Mouse (Mus musculus): ENCODE measurements around the gene Wdcp. TPM values are rescaled to one million over a fixed set of nuclear protein-coding genes. Genes with fewer than 3 reads are reported as not detected.
A peak's percentile ranks its signal among the peaks of the same experiment; 100 is the strongest.

Gene Wdcp
- polyA plus RNA-seq, 1 experiment from 2014 or later = 14.4 TPM

DNA sequence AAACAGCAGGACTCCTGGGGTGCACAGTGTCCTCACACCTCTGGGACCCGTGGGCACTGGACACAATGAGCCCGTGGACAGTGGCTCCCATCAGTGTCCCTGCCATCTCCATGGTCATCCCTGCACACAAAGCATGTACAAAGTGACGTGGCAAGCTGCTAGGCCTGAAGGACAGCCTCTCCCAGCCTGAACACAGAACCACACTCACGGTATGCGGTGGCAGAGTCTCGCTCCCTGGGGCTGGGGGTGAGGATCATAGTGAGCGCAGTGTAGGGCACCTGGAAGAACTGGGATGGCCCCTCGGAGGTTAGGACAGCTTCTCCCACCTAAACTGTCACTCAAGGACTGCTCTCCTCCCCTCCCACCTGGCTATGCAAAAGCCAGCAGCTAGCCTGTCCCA, 25.8 kb downstream of the Wdcp start:
- ATAC-seq (ENCODE audit: insufficient number of reproducible peaks, insufficient read depth, low FRiP score, low read depth) = no peak
- no peak overlapping the region for H3K9ac ChIP-seq (ENCODE audit: low read length)

DNA sequence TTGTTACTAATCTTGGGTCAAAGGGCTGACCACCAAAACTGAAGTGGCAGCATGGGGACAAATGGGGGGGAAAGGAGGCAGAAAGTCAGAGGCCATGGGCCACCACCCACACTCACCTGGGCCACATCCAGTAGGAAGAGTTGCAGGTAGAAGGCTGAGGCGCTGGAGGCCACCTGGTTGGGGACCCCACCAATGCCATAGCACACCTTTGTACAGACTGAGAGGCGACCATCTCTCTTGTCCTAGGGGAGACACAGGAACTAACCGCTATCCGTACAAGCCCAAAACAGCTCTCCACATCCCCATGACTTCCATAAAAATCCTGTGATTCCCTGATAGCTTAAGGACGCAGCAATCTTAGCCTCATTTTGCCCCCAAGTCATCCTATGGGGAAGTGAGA, 28.2 kb downstream of the Wdcp start:
- Histone ChIP-seq H3K4me3 (ENCODE audit: control insufficient read depth in 1 of 2, insufficient read depth in 1 of 2, low read depth in 1 of 2, low read length in 2 of 2) (no peak overlapping the region), H3K9ac (ENCODE audit: low read length) (no peak overlapping the region), H3K4me1 (ENCODE audit: control insufficient read depth in 2 of 2, insufficient read depth in 2 of 2, low read length in 2 of 2) (peaks cover 16 to 36% of the 10 kb centered on the region in 2 experiments), H3K27me3 (ENCODE audit: control insufficient read depth, insufficient read depth, low read length) (no peaks in the 10 kb centered on the region), H3K9me3 (ENCODE audit: control insufficient read depth, low read length) (no peaks in the 10 kb centered on the region), H3K4me2 (ENCODE audit: low read length) (no peak overlapping the region), H3K27ac (replicated peaks in 1 of 2; ENCODE audit: control insufficient read depth in 1 of 2, insufficient read depth in 1 of 2, low read depth in 2 of 2, low read length in 2 of 2) (no peak overlapping the region), H3K36me3 (ENCODE audit: control insufficient read depth, insufficient read depth, low read length) (0 out of 2 replicates have a peak, but pooled peaks cover 3% of the 10 kb centered on the region)
- ATAC-seq (ENCODE audit: insufficient number of reproducible peaks, insufficient read depth, low FRiP score, low read depth) = no peak
- 93% methylated on average over 5 of the region's 5 CpGs for WGBS

More for the DNA sequence above, 25.8 kb downstream of the Wdcp start:
- Histone ChIP-seq H3K36me3 (ENCODE audit: control insufficient read depth, insufficient read depth, low read length) (no peaks in the 10 kb centered on the region), H3K4me1 (ENCODE audit: control insufficient read depth in 2 of 2, insufficient read depth in 2 of 2, low read length in 2 of 2) (peaks cover 16 to 32% of the 10 kb centered on the region in 2 experiments), H3K27me3 (ENCODE audit: control insufficient read depth, insufficient read depth, low read length) (no peaks in the 10 kb centered on the region), H3K4me2 (ENCODE audit: low read length) (no peak overlapping the region), H3K4me3 (ENCODE audit: control insufficient read depth in 1 of 2, insufficient read depth in 1 of 2, low read depth in 1 of 2, low read length in 2 of 2) (no peak overlapping the region), H3K27ac (replicated peaks in 1 of 2; ENCODE audit: control insufficient read depth in 1 of 2, insufficient read depth in 1 of 2, low read depth in 2 of 2, low read length in 2 of 2) (no peak overlapping the region), H3K9me3 (ENCODE audit: control insufficient read depth, low read length) (no peaks in the 10 kb centered on the region)
- 81% methylated on average over 8 of the region's 8 CpGs for WGBS

DNA sequence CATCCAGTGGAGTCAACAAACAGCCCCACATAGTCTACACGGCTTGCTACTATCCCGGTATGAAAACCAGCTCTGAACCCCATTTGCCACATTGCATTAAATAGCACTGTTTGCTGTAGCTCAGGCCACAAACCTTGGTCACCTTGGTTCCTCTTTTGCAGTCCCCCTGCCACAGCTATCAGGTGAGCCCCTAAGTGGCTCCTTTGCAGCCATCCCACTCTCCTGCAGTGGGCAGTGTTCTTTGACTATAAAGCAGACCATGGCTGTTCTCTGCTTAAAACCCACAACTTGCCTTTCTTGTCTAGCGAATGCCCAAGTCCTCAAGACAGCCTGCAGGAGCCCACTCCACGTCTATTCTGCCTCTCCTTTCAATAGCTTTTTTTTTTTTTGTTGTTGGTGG, 29.2 kb downstream of the Wdcp start:
- Histone ChIP-seq H3K27me3 (ENCODE audit: control insufficient read depth, insufficient read depth, low read length) (no peaks in the 10 kb centered on the region), H3K36me3 (ENCODE audit: control insufficient read depth, insufficient read depth, low read length) (0 out of 2 replicates have a peak, but pooled peaks cover 3% of the 10 kb centered on the region), H3K9me3 (ENCODE audit: control insufficient read depth, low read length) (no peaks in the 10 kb centered on the region), H3K4me1 (ENCODE audit: control insufficient read depth in 2 of 2, insufficient read depth in 2 of 2, low read length in 2 of 2) (peaks cover 16 to 36% of the 10 kb centered on the region in 2 experiments), H3K27ac (replicated peaks in 1 of 2; ENCODE audit: control insufficient read depth in 1 of 2, insufficient read depth in 1 of 2, low read depth in 2 of 2, low read length in 2 of 2) (no peak overlapping the region), H3K4me3 (ENCODE audit: control insufficient read depth in 1 of 2, insufficient read depth in 1 of 2, low read depth in 1 of 2, low read length in 2 of 2) (no peak overlapping the region), H3K4me2 (ENCODE audit: low read length) (no peak overlapping the region), H3K9ac (ENCODE audit: low read length) (no peak overlapping the region)
- WGBS = 41% methylated on average over 4 of the region's 4 CpGs
- no peak for ATAC-seq (ENCODE audit: insufficient number of reproducible peaks, insufficient read depth, low FRiP score, low read depth)

DNA sequence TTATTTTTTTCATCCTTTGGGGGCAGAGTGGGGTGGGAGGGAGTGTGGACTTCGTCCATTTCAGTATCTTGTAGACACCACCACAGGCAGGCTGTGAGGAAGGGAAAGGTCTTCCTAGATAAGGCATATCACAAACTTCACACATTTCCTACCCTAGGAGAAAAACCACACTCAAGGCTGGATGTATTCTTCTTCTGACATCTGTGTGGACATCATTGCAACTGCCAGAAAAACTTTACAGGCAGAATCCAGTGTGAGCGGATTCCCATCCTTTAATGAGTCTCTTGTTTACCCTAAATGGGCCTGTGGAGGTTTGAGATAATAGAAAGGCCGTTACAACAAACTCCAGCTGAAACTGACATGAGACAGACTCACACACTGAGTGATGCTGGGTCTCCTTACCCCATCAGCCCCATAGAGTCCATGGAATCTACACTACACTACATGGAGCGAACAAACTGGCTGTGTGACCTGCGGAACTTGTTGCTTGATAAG, 29.9 kb downstream of the Wdcp start:
- peaks cover 16 to 36% of the 10 kb centered on the region in 2 experiments for H3K4me1 ChIP-seq (ENCODE audit: control insufficient read depth in 2 of 2, insufficient read depth in 2 of 2, low read length in 2 of 2)
- no peak for ATAC-seq (ENCODE audit: insufficient number of reproducible peaks, insufficient read depth, low FRiP score, low read depth)

DNA sequence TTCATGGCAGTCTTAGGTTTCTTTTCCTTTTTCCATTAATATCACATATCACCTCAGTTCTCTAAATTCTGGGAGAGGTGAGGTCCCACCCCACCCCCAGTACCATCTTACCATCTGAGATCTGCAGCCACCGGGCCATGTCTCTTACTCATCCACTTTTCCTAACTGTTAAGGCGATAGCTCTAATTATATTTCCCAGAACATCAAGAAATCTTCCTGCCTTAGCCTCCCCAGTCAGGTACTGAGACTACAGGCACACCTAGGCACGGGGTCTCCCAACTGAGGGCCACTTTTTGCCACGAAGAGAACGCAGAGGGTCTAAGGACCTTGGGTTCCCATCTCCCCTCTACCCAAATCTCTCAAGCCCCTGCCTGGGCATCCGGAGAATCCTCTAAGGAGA, 30.4 kb downstream of the Wdcp start:
- Histone ChIP-seq H3K27me3 (ENCODE audit: control insufficient read depth, insufficient read depth, low read length) (no peaks in the 10 kb centered on the region), H3K4me2 (ENCODE audit: low read length) (peak overlapping the region; percentile 78), H3K27ac (replicated peaks in 1 of 2; ENCODE audit: control insufficient read depth in 1 of 2, insufficient read depth in 1 of 2, low read depth in 2 of 2, low read length in 2 of 2) (no peak overlapping the region), H3K4me1 (ENCODE audit: control insufficient read depth in 2 of 2, insufficient read depth in 2 of 2, low read length in 2 of 2) (peaks cover 16 to 36% of the 10 kb centered on the region in 2 experiments), H3K9me3 (ENCODE audit: control insufficient read depth, low read length) (no peaks in the 10 kb centered on the region), H3K4me3 (ENCODE audit: control insufficient read depth in 1 of 2, insufficient read depth in 1 of 2, low read depth in 1 of 2, low read length in 2 of 2) (peak overlapping the region in 1 of 2 experiments; percentile 34; a peak in 2 of 4 replicates), H3K36me3 (ENCODE audit: control insufficient read depth, insufficient read depth, low read length) (0 out of 2 replicates have a peak, but pooled peaks cover 4% of the 10 kb centered on the region), H3K9ac (ENCODE audit: low read length) (peak overlapping the region; percentile 64)
- no peak for ATAC-seq (ENCODE audit: insufficient number of reproducible peaks, insufficient read depth, low FRiP score, low read depth)
- 71% methylated on average over 6 of the region's 6 CpGs for WGBS

More for the DNA sequence above, 29.9 kb downstream of the Wdcp start:
- Histone ChIP-seq H3K4me2 (ENCODE audit: low read length) (peak overlapping the region; percentile 78), H3K4me3 (ENCODE audit: control insufficient read depth in 1 of 2, insufficient read depth in 1 of 2, low read depth in 1 of 2, low read length in 2 of 2) (no peak overlapping the region), H3K27me3 (ENCODE audit: control insufficient read depth, insufficient read depth, low read length) (no peaks in the 10 kb centered on the region), H3K27ac (replicated peaks in 1 of 2; ENCODE audit: control insufficient read depth in 1 of 2, insufficient read depth in 1 of 2, low read depth in 2 of 2, low read length in 2 of 2) (no peak overlapping the region), H3K9me3 (ENCODE audit: control insufficient read depth, low read length) (no peaks in the 10 kb centered on the region), H3K9ac (ENCODE audit: low read length) (no peak overlapping the region), H3K36me3 (ENCODE audit: control insufficient read depth, insufficient read depth, low read length) (0 out of 2 replicates have a peak, but pooled peaks cover 3% of the 10 kb centered on the region)
- WGBS = 50% methylated on average over 5 of the region's 5 CpGs

DNA sequence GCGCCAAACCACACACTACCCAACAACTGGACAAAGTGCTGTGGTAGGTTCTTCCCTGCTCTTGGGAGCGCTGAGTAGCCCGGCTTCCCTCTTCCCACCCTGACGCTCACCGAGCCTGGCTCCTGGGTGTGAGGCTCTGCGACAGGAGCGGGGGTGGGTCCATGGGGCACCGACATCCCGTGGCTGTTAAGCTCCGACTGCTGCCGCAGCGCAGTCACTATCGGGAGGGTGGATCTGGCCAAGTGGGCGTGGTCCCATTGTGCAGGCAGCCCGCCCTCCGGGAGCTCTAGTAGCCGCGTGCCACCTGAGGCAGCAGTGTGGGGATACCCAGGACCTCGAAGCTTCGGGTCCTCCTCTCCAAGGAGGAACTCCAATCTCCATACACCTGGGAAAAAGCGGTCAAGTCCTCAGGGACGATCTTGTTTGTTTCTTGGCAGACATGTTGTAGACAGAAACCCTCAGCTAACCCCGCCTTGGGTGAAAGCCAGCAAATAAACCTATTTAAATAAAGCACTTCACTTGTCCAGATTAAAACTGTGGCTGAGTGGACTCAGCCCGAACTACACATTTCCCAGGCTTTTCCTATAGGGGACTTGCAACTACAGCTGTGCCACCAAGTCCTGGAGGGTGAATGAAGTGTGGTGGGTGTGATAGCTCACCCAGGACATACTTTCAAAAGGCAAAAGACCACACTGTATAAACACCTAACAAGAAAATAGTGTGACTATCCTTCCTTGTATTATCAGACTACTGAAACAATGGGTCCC, 31.2 kb downstream of the Wdcp start, which contains the start of gene Mfsd2b:
Gene Mfsd2b (minus strand): TSS at position 199 of the 767 bp plus-strand sequence.
- WGBS = 4% methylated on average over 24 of the region's 24 CpGs
- Histone ChIP-seq H3K4me1 (ENCODE audit: control insufficient read depth in 2 of 2, insufficient read depth in 2 of 2, low read length in 2 of 2) (peaks cover 16 to 33% of the 10 kb centered on the region in 2 experiments), H3K27ac (replicated peaks in 1 of 2; ENCODE audit: control insufficient read depth in 1 of 2, insufficient read depth in 1 of 2, low read depth in 2 of 2, low read length in 2 of 2) (no peak within 1 kb of the TSS), H3K9ac (ENCODE audit: low read length) (peak within 1 kb of the TSS; percentile 64), H3K9me3 (ENCODE audit: control insufficient read depth, low read length) (no peaks in the 10 kb centered on the region), H3K4me3 (ENCODE audit: control insufficient read depth in 1 of 2, insufficient read depth in 1 of 2, low read depth in 1 of 2, low read length in 2 of 2) (peak within 1 kb of the TSS; percentile 23 to 34), H3K36me3 (ENCODE audit: control insufficient read depth, insufficient read depth, low read length) (peaks cover 12% of the 10 kb centered on the region; the same call in 1 of the 2 replicates), H3K4me2 (ENCODE audit: low read length) (peak within 1 kb of the TSS; percentile 78), H3K27me3 (ENCODE audit: control insufficient read depth, insufficient read depth, low read length) (no peaks in the 10 kb centered on the region)
- peak; percentile 75 for ATAC-seq (ENCODE audit: insufficient number of reproducible peaks, insufficient read depth, low FRiP score, low read depth)

DNA sequence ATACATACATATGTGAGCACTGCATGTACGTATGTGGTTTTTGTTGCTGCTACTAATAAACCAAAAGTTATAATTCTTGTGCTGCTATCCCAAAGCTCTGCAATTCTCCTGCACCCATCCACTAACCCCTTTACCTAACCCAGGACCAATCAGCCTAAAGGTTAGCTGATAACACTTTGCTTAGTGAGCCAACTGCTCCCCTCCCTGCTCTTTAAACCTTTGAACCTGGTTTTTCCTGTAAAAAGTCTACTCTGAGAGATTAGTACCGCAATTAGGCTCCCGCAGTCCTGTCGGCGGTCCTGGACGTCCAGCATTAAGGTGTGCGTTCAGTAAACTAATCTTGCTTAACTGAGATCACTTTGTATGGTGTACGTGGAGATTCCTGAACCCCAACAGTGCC, 32.5 kb downstream of the Wdcp start:
- peaks cover 16 to 33% of the 10 kb centered on the region in 2 experiments for H3K4me1 ChIP-seq (ENCODE audit: control insufficient read depth in 2 of 2, insufficient read depth in 2 of 2, low read length in 2 of 2)
- no peak overlapping the region for H3K4me3 ChIP-seq (ENCODE audit: control insufficient read depth in 1 of 2, insufficient read depth in 1 of 2, low read depth in 1 of 2, low read length in 2 of 2)
- H3K9me3 ChIP-seq (ENCODE audit: control insufficient read depth, low read length) = 0 out of 2 replicates have a peak, but pooled peaks cover 2% of the 10 kb centered on the region
- no peak for ATAC-seq (ENCODE audit: insufficient number of reproducible peaks, insufficient read depth, low FRiP score, low read depth)
- peaks cover 23% of the 10 kb centered on the region; the same call in 1 of the 2 replicates for H3K36me3 ChIP-seq (ENCODE audit: control insufficient read depth, insufficient read depth, low read length)
- H3K27me3 ChIP-seq (ENCODE audit: control insufficient read depth, insufficient read depth, low read length) = no peaks in the 10 kb centered on the region
- no peak overlapping the region for H3K4me2 ChIP-seq (ENCODE audit: low read length)
- no peak overlapping the region for H3K27ac ChIP-seq (replicated peaks in 1 of 2; ENCODE audit: control insufficient read depth in 1 of 2, insufficient read depth in 1 of 2, low read depth in 2 of 2, low read length in 2 of 2)
- WGBS = 82% methylated on average over 8 of the region's 8 CpGs
- H3K9ac ChIP-seq (ENCODE audit: low read length) = no peak overlapping the region; the same call in 1 of the 2 replicates
